Mouse (Mus musculus): ENCODE results near the gene C1qtnf12. TPM values are rescaled to one million over a fixed set of nuclear protein-coding genes. Genes with fewer than 3 reads are reported as not detected.

The C1qtnf12 gene
- total RNA-seq, 2 experiments from 2014 or later, result 16.6 to 17.7 TPM

DNA sequence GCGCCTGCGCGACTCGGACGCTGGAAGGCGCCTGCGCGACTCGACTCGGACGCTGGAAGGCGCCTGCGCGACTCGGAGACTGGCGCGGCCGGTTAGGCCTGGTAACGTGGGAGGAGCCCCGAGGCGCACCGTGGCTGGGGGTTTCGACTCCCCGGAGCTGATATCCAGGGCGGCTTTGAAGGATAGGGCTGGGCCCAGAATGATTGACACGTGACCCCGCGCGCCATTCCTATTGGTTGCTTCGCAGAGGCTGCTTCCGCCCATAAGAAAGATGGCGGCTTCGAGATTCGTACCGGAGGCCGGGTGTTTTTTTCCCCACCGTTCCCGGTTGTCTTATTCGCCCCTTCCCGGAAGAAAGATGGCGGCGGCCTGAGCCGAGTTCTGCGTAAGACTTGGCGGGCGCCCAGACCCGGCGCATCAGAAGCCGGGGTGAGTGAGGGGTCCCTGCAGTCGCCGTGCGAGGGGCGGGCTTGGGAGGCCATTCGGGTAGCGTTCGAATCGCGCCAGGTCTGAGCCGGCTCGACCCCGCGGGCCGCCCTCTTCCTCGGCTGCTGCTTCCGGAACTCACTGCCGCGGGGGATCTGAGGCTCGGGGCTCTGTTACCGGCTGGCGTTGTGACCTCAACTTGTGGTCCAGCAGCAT lies 30.9 kb downstream of the C1qtnf12 start:
- peak; percentile 93 to 96 for DNase-seq (ENCODE audit: low spot score in 2 of 2)

DNA sequence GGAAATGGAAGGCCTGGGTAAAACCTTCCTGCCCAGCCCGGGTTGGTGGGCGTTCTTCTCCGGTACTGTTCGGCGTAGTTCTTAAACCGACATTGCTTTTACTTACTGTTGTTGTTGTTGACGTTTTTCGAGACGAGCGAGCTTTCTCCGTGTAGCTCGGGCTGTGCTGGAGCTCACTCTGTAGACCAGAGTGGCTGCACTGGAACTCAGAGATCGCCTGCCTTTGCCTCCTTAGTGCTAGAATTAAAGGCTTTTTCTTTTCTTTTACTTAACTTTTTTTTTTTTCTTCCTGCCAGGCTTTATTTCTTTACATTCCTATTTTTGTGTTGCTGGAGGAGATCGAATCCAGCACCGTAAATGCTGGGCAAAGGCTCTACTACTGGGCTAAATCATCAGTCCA lies 31.5 kb downstream of the C1qtnf12 start:
- no peak for DNase-seq (ENCODE audit: low spot score in 2 of 2)

DNA sequence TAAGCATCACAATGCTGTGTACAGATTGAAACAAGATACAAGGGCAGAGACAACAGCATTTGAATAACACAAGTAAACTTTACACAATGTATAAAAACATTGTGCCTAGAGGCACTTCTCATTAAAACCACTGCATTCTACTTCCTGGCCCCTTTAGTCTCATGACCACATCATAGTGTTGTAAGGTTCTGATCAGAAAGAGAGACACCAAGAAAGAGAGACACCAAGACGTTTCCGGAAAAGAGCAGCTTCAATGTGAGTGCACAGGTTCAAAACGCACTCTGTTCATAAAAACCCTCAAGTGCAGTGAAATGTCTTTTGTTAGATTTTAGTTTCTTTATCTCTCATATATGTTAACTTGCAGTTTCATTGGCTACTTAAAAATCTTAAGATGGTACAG lies 42.0 kb downstream of the C1qtnf12 start:
- DNase-seq (ENCODE audit: low spot score in 2 of 2), result no peak

DNA sequence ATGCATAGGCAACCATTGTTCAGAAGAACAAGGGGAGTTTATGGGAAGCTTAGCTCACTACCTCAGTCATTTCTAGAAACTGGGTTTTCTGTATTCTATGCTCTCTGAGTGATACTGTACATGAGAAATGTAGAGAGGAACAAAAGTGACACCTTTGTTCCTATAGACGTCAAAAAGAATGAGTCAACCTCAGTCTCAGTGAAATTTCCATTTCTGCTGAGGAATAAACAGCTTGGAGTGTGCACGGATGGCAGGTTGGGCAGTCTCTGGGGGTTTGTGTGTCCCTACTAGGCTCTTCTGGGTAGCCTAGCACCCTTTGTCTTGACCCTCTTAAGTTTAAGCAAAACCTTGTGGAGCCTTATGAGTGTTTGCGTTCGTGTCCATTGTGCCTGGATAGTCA lies 46.3 kb downstream of the C1qtnf12 start:
- DNase-seq (ENCODE audit: low spot score in 2 of 2), result no peak

DNA sequence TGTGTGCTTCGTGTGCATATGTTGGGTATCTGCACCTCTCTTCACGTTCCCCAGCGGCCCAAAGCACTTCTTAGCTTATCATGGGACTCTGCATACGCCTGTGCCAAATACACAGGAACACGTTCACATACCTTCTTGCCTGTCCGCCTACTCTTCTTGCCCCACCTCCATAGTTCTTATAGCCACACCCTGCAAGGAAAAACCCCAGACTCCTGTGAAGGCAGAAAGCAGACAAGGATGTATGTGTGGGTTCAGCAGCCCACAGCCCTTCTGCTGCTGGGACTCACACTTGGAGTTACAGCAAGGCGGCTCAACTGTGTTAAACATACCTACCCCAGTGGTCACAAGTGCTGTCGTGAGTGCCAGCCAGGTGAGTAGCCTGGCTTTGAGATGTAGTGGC lies 51.5 kb downstream of the C1qtnf12 start, which contains the start of gene Tnfrsf4:
Tnfrsf4 (plus strand) TSS at position 207 of the 400 bp plus-strand sequence.
- DNase-seq (ENCODE audit: low spot score in 2 of 2), result peak; percentile 34 to 53

DNA sequence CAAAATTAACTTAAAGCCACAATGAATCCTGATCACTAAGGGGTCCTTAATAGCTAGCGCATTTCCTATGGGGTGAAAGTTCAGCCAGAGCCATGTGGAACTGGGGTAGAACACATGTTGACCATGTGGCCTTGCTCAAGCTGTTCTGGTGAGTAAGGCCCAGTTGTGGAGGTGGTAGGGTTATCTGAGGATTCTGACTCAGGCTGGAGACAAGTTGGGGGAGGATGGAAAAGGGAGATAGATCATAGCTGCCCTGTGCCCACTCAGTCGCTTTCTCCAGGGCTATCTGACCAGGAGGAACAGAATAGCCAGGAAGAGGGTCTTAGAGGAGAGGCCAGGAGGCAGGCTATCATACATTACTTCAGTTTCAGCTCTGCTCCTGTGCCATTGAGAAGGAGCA lies 52.3 kb downstream of the C1qtnf12 start:
- no peak for DNase-seq (ENCODE audit: low spot score in 2 of 2)

Other genes with a start within 250 kb of the C1qtnf12 start
- 10 to 100 TPM; 51.1 to 53.0 TPM for gene Tmem240, start 227.5 kb upstream of the C1qtnf12 start, total RNA-seq (2021)
- gene Atad3a, start 201.2 kb upstream of the C1qtnf12 start, total RNA-seq (2021), result 10 to 100 TPM; 48.3 to 55.6 TPM
- gene Vwa1, start 187.6 kb upstream of the C1qtnf12 start, total RNA-seq (2021), result 10 to 100 TPM; 15.6 to 17.6 TPM
- gene Tmem88b, start 176.4 kb upstream of the C1qtnf12 start, total RNA-seq (2021), result 10 to 100 TPM; 16.4 to 19.0 TPM
- under 1 TPM in 1 of 2 experiments, not detected in 1; 0.44 TPM for gene Ankrd65, start 171.9 kb upstream of the C1qtnf12 start, total RNA-seq (2021)
- 10 to 100 TPM; 84.9 to 89.4 TPM for gene Mrpl20, start 159.4 kb upstream of the C1qtnf12 start, total RNA-seq (2021)
- gene Ccnl2, start 149.8 kb upstream of the C1qtnf12 start, total RNA-seq (2021), result 10 to 100 TPM; 60.1 to 65.5 TPM
- gene Aurkaip1, start 131.0 kb upstream of the C1qtnf12 start, total RNA-seq (2021), result 100 to 1,000 TPM; 103 to 110 TPM
- gene Mxra8, start 122.6 kb upstream of the C1qtnf12 start, total RNA-seq (2021), result 1 to 10 TPM; 6.2 to 7.3 TPM
- 10 to 100 TPM; 88.0 to 96.3 TPM for gene Dvl1, start 114.9 kb upstream of the C1qtnf12 start, total RNA-seq (2021)
- gene Tas1r3, start 99.0 kb upstream of the C1qtnf12 start, total RNA-seq (2021), result under 1 TPM; 0.23 TPM
- 10 to 100 TPM; 23.1 to 33.8 TPM for gene Cptp, start 92.9 kb upstream of the C1qtnf12 start, total RNA-seq (2021)
- gene Ints11, start 92.8 kb upstream of the C1qtnf12 start, total RNA-seq (2021), result 10 to 100 TPM; 31.7 to 33.9 TPM
- 10 to 100 TPM; 54.9 to 58.6 TPM for gene Pusl1, start 70.5 kb upstream of the C1qtnf12 start, total RNA-seq (2021)
- gene Acap3, start 70.5 kb upstream of the C1qtnf12 start, total RNA-seq (2021), result 100 to 1,000 TPM; 124 to 128 TPM
- 10 to 100 TPM; 67.6 to 70.3 TPM for gene Ube2j2, start 18.5 kb upstream of the C1qtnf12 start, total RNA-seq (2021)
- 10 to 100 TPM in 1 of 2 experiments, 1 to 10 TPM in 1; 8.9 to 10.7 TPM for gene B3galt6, start 30.3 kb downstream of the C1qtnf12 start, total RNA-seq (2021)
- gene Sdf4, start 30.6 kb downstream of the C1qtnf12 start, total RNA-seq (2021), result 100 to 1,000 TPM; 213 to 215 TPM
- gene Tnfrsf4, start 51.5 kb downstream of the C1qtnf12 start, total RNA-seq (2021), result 1 to 10 TPM in 1 of 2 experiments, under 1 TPM in 1; 0.95 to 2.3 TPM
- gene Tnfrsf18, start 63.8 kb downstream of the C1qtnf12 start, total RNA-seq (2021), result not detected
- gene Ttll10, start 97.1 kb downstream of the C1qtnf12 start, total RNA-seq (2021), result not detected
- gene 9430015G10Rik, start 147.7 kb downstream of the C1qtnf12 start, total RNA-seq (2021), result 10 to 100 TPM; 29.4 to 30.7 TPM
- 1 to 10 TPM in 1 of 2 experiments, under 1 TPM in 1; 0.77 to 1.1 TPM for gene Rnf223, start 168.2 kb downstream of the C1qtnf12 start, total RNA-seq (2021)
- gene Agrn, start 235.2 kb downstream of the C1qtnf12 start, total RNA-seq (2021), result 100 to 1,000 TPM; 118 to 129 TPM
- 1 to 10 TPM in 1 of 2 experiments, under 1 TPM in 1; 0.63 to 1.4 TPM for gene Isg15, start 238.5 kb downstream of the C1qtnf12 start, total RNA-seq (2021)
- 1 to 10 TPM; 5.8 to 6.0 TPM for gene AW011738, start 241.0 kb downstream of the C1qtnf12 start, total RNA-seq (2021)

Measured in left cerebral cortex, adult 18-20 months (tissue).